Mouse (Mus musculus) lung, embryonic 15.5 days (tissue): Measurements from ENCODE around the gene Cckbr. TPM values are rescaled to one million over a fixed set of nuclear protein-coding genes. Genes with fewer than 3 reads are reported as not detected.

Experiments
- ATAC-seq: fragments of 200-750 bp; cut with Nextera tagmentation; 2 replicates; pipeline ENCODE4 v1.8.0; 2017; ENCODE audit warnings: moderate number of reproducible peaks, borderline replicate concordance; ENCODE audit not compliant: low FRiP score, low TSS enrichment; ENCODE audit errors: extremely low read depth
- H3K27ac ChIP-seq: fragments of 300-500 bp; sonication (generic); 2 replicates; pipeline ENCODE4 v1.5.1; 2015; ENCODE audit warnings: moderate library complexity, mild to moderate bottlenecking, inconsistent platforms
- H3K27me3 ChIP-seq: fragments of 300-500 bp; sonication (generic); 2 replicates; pipeline ENCODE4 v1.6.1; 2015; ENCODE audit warnings: inconsistent platforms
- H3K36me3 ChIP-seq: fragments of 300-500 bp; sonication (generic); 2 replicates; pipeline ENCODE4 v1.6.1; 2015; ENCODE audit warnings: inconsistent platforms
- H3K4me1 ChIP-seq: fragments of 300-500 bp; sonication (generic); 2 replicates; pipeline ENCODE4 v1.6.1; 2015; ENCODE audit warnings: inconsistent platforms
- H3K4me2 ChIP-seq: fragments of 300-500 bp; sonication (generic); 2 replicates; pipeline ENCODE4 v1.6.1; 2015; ENCODE audit warnings: inconsistent platforms, mild to moderate bottlenecking, moderate library complexity
- H3K4me3 ChIP-seq: fragments of 300-500 bp; sonication (generic); 2 replicates; pipeline ENCODE4 v1.5.1; 2015; ENCODE audit warnings: mild to moderate bottlenecking, inconsistent platforms
- H3K9ac ChIP-seq: fragments of 300-500 bp; sonication (generic); 2 replicates; pipeline ENCODE4 v1.6.1; 2015; ENCODE audit warnings: inconsistent platforms
- H3K9me3 ChIP-seq: fragments of 300-500 bp; sonication (generic); 2 replicates; pipeline ENCODE4 v1.6.1; 2016; ENCODE audit warnings: inconsistent platforms
- WGBS: fragments of 180-500 bp; shearing (Covaris S2); methylation state at CpG from one replicate; pipeline ENCODE4 v1.1.7; 2015; 5-methylcytosine and 5-hydroxymethylcytosine counted together
- polyA plus RNA-seq: library from polyadenylated mRNA; unstranded; fragments of >200 nt; fragmentation: Nextera tagmentation; extraction: Ambion mirVana; gene quantifications from 2 replicates; pipeline ENCODE4 v1.2.1, GENCODE M21; 2015

The Cckbr gene
- polyA plus RNA-seq, result 0.21 and 0.29 TPM in 2 replicates

- peaks cover 34% of the 10 kb centered on the region for H3K27me3 ChIP-seq
- H3K4me1 ChIP-seq, result no peaks in the 10 kb centered on the region
- WGBS, result 2% methylated on average over 24 of the region's 31 CpGs
- H3K36me3 ChIP-seq, result no peaks in the 10 kb centered on the region
- H3K9ac ChIP-seq, result peak within 1 kb of the TSS; percentile 23; the same call in 1 of the 2 replicates
- peak within 1 kb of the TSS; percentile 39 for H3K4me3 ChIP-seq
- no peaks in the 10 kb centered on the region for H3K9me3 ChIP-seq
- H3K27ac ChIP-seq, result no peak within 1 kb of the TSS
- peak; percentile 76; the same call in 1 of the 2 replicates for ATAC-seq
- peak within 1 kb of the TSS; percentile 65 for H3K4me2 ChIP-seq
These were observed at the start of gene Cckbr for GRCm38 (mm10) chr7:105425424-105426043. Gene Cckbr (plus strand): TSS chr7:105425731.

GRCm38 (mm10) chr7:105380329-105380728 lies 45.2 kb upstream of the Cckbr start:
- no peak for ATAC-seq
- Histone ChIP-seq H3K36me3 (peaks cover 77% of the 10 kb centered on the region), H3K9ac (no peak overlapping the region), H3K4me2 (no peak overlapping the region), H3K27me3 (no peaks in the 10 kb centered on the region), H3K4me3 (no peak overlapping the region), H3K27ac (no peak overlapping the region), H3K9me3 (no peaks in the 10 kb centered on the region), H3K4me1 (no peaks in the 10 kb centered on the region)
- 96% methylated on average over 3 of the region's 3 CpGs for WGBS

- no peak overlapping the region for H3K4me2 ChIP-seq
- peaks cover 67% of the 10 kb centered on the region for H3K36me3 ChIP-seq
- no peaks in the 10 kb centered on the region for H3K4me1 ChIP-seq
- no peaks in the 10 kb centered on the region for H3K27me3 ChIP-seq
- no peak overlapping the region for H3K4me3 ChIP-seq
- H3K9me3 ChIP-seq, result no peaks in the 10 kb centered on the region
- no peak overlapping the region for H3K27ac ChIP-seq
- no peak overlapping the region for H3K9ac ChIP-seq
- ATAC-seq, result no peak
- WGBS, result 94% methylated on average over 2 of the region's 2 CpGs
These were observed 37.8 kb upstream of the Cckbr start for GRCm38 (mm10) chr7:105387696-105388095.

- Histone ChIP-seq H3K4me3 (no peak overlapping the region), H3K9me3 (no peaks in the 10 kb centered on the region), H3K9ac (no peak overlapping the region), H3K4me1 (no peaks in the 10 kb centered on the region), H3K4me2 (no peak overlapping the region), H3K36me3 (peaks cover 41% of the 10 kb centered on the region), H3K27me3 (no peaks in the 10 kb centered on the region), H3K27ac (no peak overlapping the region)
- no peak for ATAC-seq
- 98% methylated on average over 2 of the region's 2 CpGs for WGBS
These were observed 35.3 kb upstream of the Cckbr start for GRCm38 (mm10) chr7:105390236-105390635.

- H3K4me2 ChIP-seq, result no peak overlapping the region
- 56% methylated on average over 1 of the region's 1 CpGs for WGBS
- ATAC-seq, result no peak
- no peak overlapping the region for H3K27ac ChIP-seq
- peaks cover 5% of the 10 kb centered on the region; the same call in 1 of the 2 replicates for H3K36me3 ChIP-seq
- no peaks in the 10 kb centered on the region for H3K27me3 ChIP-seq
- H3K4me1 ChIP-seq, result peaks cover 12% of the 10 kb centered on the region
- H3K9me3 ChIP-seq, result no peaks in the 10 kb centered on the region
- no peak overlapping the region for H3K4me3 ChIP-seq
- H3K9ac ChIP-seq, result no peak overlapping the region
These were observed 30.9 kb upstream of the Cckbr start for GRCm38 (mm10) chr7:105394606-105395005.

- no peak for ATAC-seq
- no peaks in the 10 kb centered on the region for H3K9me3 ChIP-seq
- no peaks in the 10 kb centered on the region for H3K36me3 ChIP-seq
- H3K4me1 ChIP-seq, result peaks cover 12% of the 10 kb centered on the region
- no peak overlapping the region for H3K9ac ChIP-seq
- no peak overlapping the region for H3K27ac ChIP-seq
- no peaks in the 10 kb centered on the region for H3K27me3 ChIP-seq
- H3K4me3 ChIP-seq, result no peak overlapping the region
- no peak overlapping the region for H3K4me2 ChIP-seq
These were observed 30.3 kb upstream of the Cckbr start for GRCm38 (mm10) chr7:105395131-105395820.

- no peak for ATAC-seq
- Histone ChIP-seq H3K4me3 (no peak overlapping the region), H3K36me3 (no peaks in the 10 kb centered on the region), H3K9ac (no peak overlapping the region), H3K4me1 (peaks cover 18% of the 10 kb centered on the region), H3K9me3 (no peaks in the 10 kb centered on the region), H3K4me2 (no peak overlapping the region), H3K27ac (no peak overlapping the region), H3K27me3 (no peaks in the 10 kb centered on the region)
These were observed 29.4 kb upstream of the Cckbr start for GRCm38 (mm10) chr7:105396126-105396525.

GRCm38 (mm10) chr7:105399058-105399934 lies 26.2 kb upstream of the Cckbr start:
- peak overlapping the region; percentile 81 for H3K4me2 ChIP-seq
- H3K27ac ChIP-seq, result peak overlapping the region; percentile 63
- peak overlapping the region; percentile 97 for H3K4me3 ChIP-seq
- H3K27me3 ChIP-seq, result no peaks in the 10 kb centered on the region
- H3K9me3 ChIP-seq, result no peaks in the 10 kb centered on the region
- ATAC-seq, result no peak
- H3K4me1 ChIP-seq, result peaks cover 18% of the 10 kb centered on the region
- H3K36me3 ChIP-seq, result no peaks in the 10 kb centered on the region
- peak overlapping the region; percentile 89 for H3K9ac ChIP-seq
- WGBS, result 0% methylated on average over 25 of the region's 25 CpGs

- peaks cover 18% of the 10 kb centered on the region for H3K4me1 ChIP-seq
- no peaks in the 10 kb centered on the region for H3K36me3 ChIP-seq
- peak within 1 kb of the TSS; percentile 89 for H3K9ac ChIP-seq
- H3K9me3 ChIP-seq, result no peaks in the 10 kb centered on the region
- no peaks in the 10 kb centered on the region for H3K27me3 ChIP-seq
- peak; percentile 99 for ATAC-seq
- WGBS, result under 1% methylated on average over 55 of the region's 55 CpGs
- peak within 1 kb of the TSS; percentile 81 for H3K4me2 ChIP-seq
- peak within 1 kb of the TSS; percentile 75 for H3K27ac ChIP-seq
- peak within 1 kb of the TSS; percentile 97 for H3K4me3 ChIP-seq
These were observed 25.5 kb upstream of the Cckbr start, which contains the start of gene Fam160a2 for GRCm38 (mm10) chr7:105399935-105400624. Gene Fam160a2 (minus strand): TSS chr7:105400054.

- Histone ChIP-seq H3K9ac (no peak within 1 kb of the TSS), H3K4me3 (no peak within 1 kb of the TSS), H3K4me1 (peaks cover 8% of the 10 kb centered on the region), H3K27me3 (no peaks in the 10 kb centered on the region), H3K9me3 (no peaks in the 10 kb centered on the region), H3K4me2 (no peak within 1 kb of the TSS), H3K36me3 (no peaks in the 10 kb centered on the region), H3K27ac (no peak within 1 kb of the TSS)
- ATAC-seq, result no peak
- 61% methylated on average over 5 of the region's 5 CpGs for WGBS
These were observed 21.3 kb upstream of the Cckbr start, which contains the start of gene Cnga4 for GRCm38 (mm10) chr7:105404268-105404667. Gene Cnga4 (plus strand): TSS chr7:105404568.

- Histone ChIP-seq H3K4me3 (no peak overlapping the region), H3K4me1 (no peaks in the 10 kb centered on the region), H3K4me2 (no peak overlapping the region), H3K27ac (no peak overlapping the region), H3K27me3 (no peaks in the 10 kb centered on the region), H3K9ac (no peak overlapping the region), H3K9me3 (no peaks in the 10 kb centered on the region), H3K36me3 (no peaks in the 10 kb centered on the region)
- 70% methylated on average over 1 of the region's 1 CpGs for WGBS
- no peak for ATAC-seq
These were observed 19.2 kb upstream of the Cckbr start for GRCm38 (mm10) chr7:105406322-105406721.
